Mouse (Mus musculus) ES-Bruce4 (cell line): Measurements from ENCODE around the gene Caprin1. TPM values are rescaled to one million over a fixed set of nuclear protein-coding genes. Genes with fewer than 3 reads are reported as not detected.
A peak's percentile ranks its signal among the peaks of the same experiment; 100 is the strongest.

Source experiments
- H3K27ac ChIP-seq: 2 replicates; pipeline ENCODE4 v1.5.1; 2012; ENCODE audit warnings: low read length, inconsistent platforms; ENCODE audit not compliant: insufficient read depth
- H3K27me3 ChIP-seq: 2 replicates; pipeline ENCODE4 v1.6.1; 2012; ENCODE audit warnings: mild to moderate bottlenecking, low read length, inconsistent platforms; ENCODE audit not compliant: control insufficient read depth, poor library complexity, insufficient read depth, severe bottlenecking
- H3K36me3 ChIP-seq: 2 replicates; pipeline ENCODE4 v1.6.1; 2012; ENCODE audit warnings: inconsistent platforms, mild to moderate bottlenecking, low read length, moderate library complexity; ENCODE audit not compliant: control insufficient read depth, poor library complexity, insufficient read depth, severe bottlenecking
- H3K4me1 ChIP-seq: one replicate; pipeline ENCODE4 v1.8.1; 2011; ENCODE audit warnings: low read length; ENCODE audit not compliant: control insufficient read depth, insufficient read depth
- H3K4me3 ChIP-seq: 2 replicates; pipeline ENCODE4 v1.5.1; 2011; ENCODE audit warnings: low read depth, mild to moderate bottlenecking, low read length
- H3K9ac ChIP-seq: 2 replicates; pipeline ENCODE4 v1.6.1; 2012; ENCODE audit warnings: low read depth, mild to moderate bottlenecking, inconsistent platforms; ENCODE audit not compliant: poor library complexity, severe bottlenecking
- H3K9me3 ChIP-seq: replicated peaks from 2 replicates; pipeline ENCODE4 v1.6.1; 2012; ENCODE audit warnings: mild to moderate bottlenecking, low read length, inconsistent platforms; ENCODE audit not compliant: control insufficient read depth, poor library complexity, insufficient read depth, severe bottlenecking
- CTCF ChIP-seq: IDR thresholded peaks from one replicate; pipeline ENCODE4 v1.8.1; 2011; ENCODE audit warnings: low read depth, low read length
- EP300 ChIP-seq: IDR thresholded peaks from 2 replicates; pipeline ENCODE4 v1.6.1; 2011; ENCODE audit warnings: low read depth, low read length; ENCODE audit not compliant: insufficient read depth
- POLR2A ChIP-seq: IDR thresholded peaks from one replicate; pipeline ENCODE4 v1.8.1; 2011; ENCODE audit warnings: low read length; ENCODE audit not compliant: insufficient read depth
- polyA plus RNA-seq: library from polyadenylated mRNA; stranded (reverse); fragments of >200 nt; gene quantifications from 2 replicates; pipeline ENCODE4 v1.2.4, GENCODE M21; 2011; ENCODE audit warnings: low read depth; ENCODE audit not compliant: missing spikeins, insufficient read depth, insufficient read length

Caprin1 gene
- 536 and 550 TPM in 2 replicates for polyA plus RNA-seq

DNA sequence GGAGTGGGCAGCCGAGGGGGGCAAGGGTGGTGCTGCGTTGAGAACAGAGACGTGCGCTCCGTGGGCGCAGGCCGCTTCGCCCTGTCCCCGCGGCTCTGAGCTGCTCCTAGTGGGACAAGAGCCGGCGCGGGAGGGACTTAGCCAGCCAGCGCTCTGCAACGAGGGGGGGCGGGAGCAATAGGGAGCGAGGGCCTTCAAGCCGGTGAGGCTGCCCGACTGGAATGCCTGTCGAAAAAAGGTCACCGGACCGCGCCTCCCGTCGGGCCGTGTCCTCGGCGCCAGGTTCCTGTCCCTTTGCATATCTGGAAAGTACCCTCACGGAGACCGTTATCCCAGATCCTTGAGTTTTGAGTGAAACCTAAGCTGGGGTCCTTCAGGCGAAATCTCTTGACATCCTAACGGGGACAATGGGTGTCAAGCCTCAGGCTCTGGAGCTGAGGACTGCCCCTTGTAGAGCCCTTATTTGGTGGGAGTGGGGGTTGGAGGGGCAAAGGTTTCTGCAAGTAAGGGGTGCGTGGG is at the start of gene Caprin1:
Gene Caprin1, minus strand, starts transcription at position 159 of the 519 bp plus-strand sequence.
- H3K27me3 ChIP-seq = no peaks in the 10 kb centered on the region
- H3K9me3 ChIP-seq = no peaks in the 10 kb centered on the region
- H3K4me1 ChIP-seq = no peaks in the 10 kb centered on the region
- H3K9ac ChIP-seq = peak within 1 kb of the TSS; percentile 94
- peaks cover 16% of the 10 kb centered on the region for H3K36me3 ChIP-seq
- TF ChIP-seq POLR2A = peak; percentile 46
- TF ChIP-seq EP300 = 0 out of 2 replicates have a peak, but pooled peaks have one; percentile 52
- TF ChIP-seq CTCF = no peak
- H3K4me3 ChIP-seq = peak within 1 kb of the TSS; percentile 87
- peak within 1 kb of the TSS; percentile 87 for H3K27ac ChIP-seq

DNA sequence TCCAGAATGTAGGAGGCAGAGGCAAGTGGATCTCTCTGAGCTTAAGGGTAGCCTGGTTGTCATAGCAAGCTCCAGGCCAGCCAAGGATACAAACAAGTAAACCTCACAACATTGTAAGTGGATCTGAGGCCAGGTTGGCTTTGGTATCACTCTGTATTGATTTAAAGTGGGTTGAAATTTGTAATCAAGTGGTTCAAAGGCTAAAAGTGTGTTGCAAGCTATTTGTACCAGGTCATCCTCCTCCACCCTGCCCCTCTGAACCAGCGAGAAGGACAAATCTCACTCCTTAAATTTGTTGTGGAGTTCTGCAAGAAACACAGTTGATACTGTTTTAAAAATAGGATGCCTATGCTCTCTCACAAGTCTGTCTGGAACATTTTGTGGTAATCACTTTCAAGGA is 49.4 kb upstream of the Caprin1 start:
- Histone ChIP-seq H3K9me3 (no peaks in the 10 kb centered on the region), H3K27ac (no peak overlapping the region), H3K36me3 (no peaks in the 10 kb centered on the region), H3K4me1 (no peaks in the 10 kb centered on the region), H3K4me3 (no peak overlapping the region), H3K27me3 (no peaks in the 10 kb centered on the region), H3K9ac (no peak overlapping the region)
- TF ChIP-seq CTCF (no peak), EP300 (no peak), POLR2A (no peak)

DNA sequence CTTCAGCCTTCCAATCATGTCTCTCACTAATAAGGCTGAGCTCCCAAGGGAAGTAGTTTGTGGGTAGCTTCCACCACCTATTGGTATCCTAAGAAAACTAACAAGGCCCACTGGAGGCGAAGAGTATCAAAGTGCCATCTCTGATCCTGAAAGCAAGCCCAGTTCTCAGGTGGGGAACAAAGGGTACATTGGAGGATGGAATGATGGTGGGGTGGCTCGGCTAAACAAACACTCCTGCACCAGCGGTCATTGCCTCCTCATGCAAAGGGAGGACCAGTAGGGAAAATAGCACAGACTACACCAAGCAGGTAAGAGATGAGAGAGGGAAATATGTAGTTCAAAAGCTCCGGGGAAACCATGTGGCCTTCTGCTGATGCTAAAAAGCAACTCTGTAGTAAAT is 48.8 kb upstream of the Caprin1 start:
- Histone ChIP-seq H3K36me3 (no peaks in the 10 kb centered on the region), H3K4me3 (no peak overlapping the region), H3K27me3 (no peaks in the 10 kb centered on the region), H3K9me3 (no peaks in the 10 kb centered on the region), H3K27ac (no peak overlapping the region), H3K9ac (no peak overlapping the region), H3K4me1 (no peaks in the 10 kb centered on the region)
- TF ChIP-seq POLR2A (no peak), EP300 (no peak), CTCF (no peak)

DNA sequence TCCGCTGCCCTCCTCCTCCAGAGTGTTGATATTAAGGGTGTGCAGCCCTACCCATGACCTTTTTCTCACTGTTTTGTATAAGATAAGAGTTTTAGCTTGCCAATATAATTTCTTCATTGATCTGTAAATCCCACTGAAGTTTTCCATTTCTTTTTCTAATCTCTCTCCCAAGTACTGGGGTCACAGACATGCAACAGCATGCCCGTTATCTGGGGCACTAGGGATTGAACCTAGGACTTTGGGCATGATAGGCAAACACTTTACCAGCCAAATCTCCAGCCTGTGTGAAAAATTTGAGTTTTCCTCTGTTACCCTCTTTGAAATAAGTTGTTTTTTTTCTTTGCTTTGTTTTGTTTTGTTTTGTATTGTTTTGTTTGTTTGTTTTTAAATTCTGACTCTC is 46.6 kb upstream of the Caprin1 start:
- H3K4me3 ChIP-seq = no peak overlapping the region
- H3K27ac ChIP-seq = no peak overlapping the region
- no peaks in the 10 kb centered on the region for H3K27me3 ChIP-seq
- TF ChIP-seq POLR2A (no peak), CTCF (no peak), EP300 (no peak)
- H3K9me3 ChIP-seq = no peaks in the 10 kb centered on the region
- H3K4me1 ChIP-seq = no peaks in the 10 kb centered on the region
- H3K9ac ChIP-seq = no peak overlapping the region
- no peaks in the 10 kb centered on the region for H3K36me3 ChIP-seq

DNA sequence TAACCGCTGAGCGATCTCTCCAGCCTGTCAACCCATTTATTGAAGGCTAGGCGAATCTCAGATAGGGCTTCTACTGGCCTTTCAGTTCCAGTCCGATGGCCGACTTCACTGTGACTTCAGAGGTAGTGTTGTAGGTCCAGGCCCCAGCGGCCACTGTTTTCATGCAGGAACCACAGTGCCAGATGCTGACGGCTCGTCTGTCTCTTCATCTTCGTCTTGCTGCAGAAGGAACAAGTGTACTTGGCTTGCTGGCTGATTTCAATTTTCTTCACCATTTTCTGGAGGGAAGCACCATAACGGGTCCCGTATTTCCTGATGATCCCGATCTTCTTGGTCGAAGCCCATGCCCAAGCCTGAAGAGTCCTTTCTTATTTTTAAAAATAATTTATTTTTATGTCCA is 45.9 kb upstream of the Caprin1 start:
- Histone ChIP-seq H3K4me1 (no peaks in the 10 kb centered on the region), H3K9me3 (no peaks in the 10 kb centered on the region), H3K4me3 (no peak overlapping the region), H3K36me3 (no peaks in the 10 kb centered on the region), H3K27me3 (no peaks in the 10 kb centered on the region), H3K27ac (no peak overlapping the region), H3K9ac (no peak overlapping the region)
- no peak for TF ChIP-seq POLR2A
- no peak for TF ChIP-seq CTCF
- TF ChIP-seq EP300 = no peak

DNA sequence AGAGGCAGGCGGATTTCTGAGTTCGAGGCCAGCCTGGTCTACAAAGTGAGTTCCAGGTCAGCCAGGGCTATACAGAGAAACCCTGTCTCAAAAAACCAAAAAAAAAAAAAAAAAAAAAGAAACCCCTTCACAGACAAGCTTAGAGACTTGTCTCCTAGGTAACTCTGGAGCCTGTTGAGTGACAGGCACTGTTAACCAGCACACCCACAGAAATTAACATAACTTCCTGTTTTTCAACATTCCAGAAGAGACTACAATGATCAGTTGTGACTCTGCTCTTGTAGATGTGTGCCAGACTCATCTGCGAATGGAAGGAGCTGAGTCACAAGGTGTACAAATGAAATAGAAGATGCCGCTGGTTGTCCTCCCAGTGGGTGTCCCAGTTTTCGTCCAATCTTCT is 44.9 kb upstream of the Caprin1 start:
- Histone ChIP-seq H3K27me3 (no peaks in the 10 kb centered on the region), H3K4me1 (no peaks in the 10 kb centered on the region), H3K4me3 (no peak overlapping the region), H3K36me3 (no peaks in the 10 kb centered on the region), H3K9me3 (no peaks in the 10 kb centered on the region), H3K9ac (no peak overlapping the region), H3K27ac (peak overlapping the region; percentile 36; the same call in 1 of the 2 replicates)
- TF ChIP-seq POLR2A (no peak), EP300 (no peak), CTCF (no peak)
